Mouse (Mus musculus) cerebellum, postnatal 10 days (tissue): ENCODE data around the gene Sbno1.
"Not testable (repeated sequence)": the region's sequence is repeated elsewhere in the genome, so short reads cannot be mapped to it uniquely, and the experiment has no call there.

Experiments
- DNase-seq, 2 experiments: peaks; one replicate each; pipeline ENCODE4 v3.0.0; 2021; ENCODE audit warnings: mixed read lengths in 2 of 2

Gene Sbno1

GRCm38 (mm10) chr5:124365754-124366153 lies 60.0 kb downstream of the Sbno1 start:
- DNase-seq, result no peak

GRCm38 (mm10) chr5:124364173-124364918 lies 61.5 kb downstream of the Sbno1 start:
- DNase-seq, result no peak

- not testable (repeated sequence) for DNase-seq
These were observed 62.8 kb downstream of the Sbno1 start, which contains the start of gene Cdk2ap1 for GRCm38 (mm10) chr5:124362982-124363381. TSS of gene Cdk2ap1 (minus strand) at chr5:124363082.

- DNase-seq, result no peak
These were observed 66.2 kb downstream of the Sbno1 start for GRCm38 (mm10) chr5:124359641-124360040.

GRCm38 (mm10) chr5:124356695-124357094 lies 69.1 kb downstream of the Sbno1 start:
- DNase-seq, result no peak

- DNase-seq, result peak; percentile 50 to 60
These were observed 70.3 kb downstream of the Sbno1 start for GRCm38 (mm10) chr5:124355425-124355959.

- peak; percentile 81 to 84 for DNase-seq
These were observed 71.0 kb downstream of the Sbno1 start for GRCm38 (mm10) chr5:124354574-124355424.

- peak; percentile 68 to 79 for DNase-seq
These were observed 71.9 kb downstream of the Sbno1 start for GRCm38 (mm10) chr5:124353726-124354547.

GRCm38 (mm10) chr5:124353011-124353725 lies 72.6 kb downstream of the Sbno1 start:
- peak in 1 of 2 experiments; percentile 78 for DNase-seq

GRCm38 (mm10) chr5:124352141-124352920 lies 73.5 kb downstream of the Sbno1 start:
- peak; percentile 92 to 95 for DNase-seq

- no peak for DNase-seq
These were observed 74.2 kb downstream of the Sbno1 start for GRCm38 (mm10) chr5:124351604-124352003.

GRCm38 (mm10) chr5:124351111-124351560 lies 74.7 kb downstream of the Sbno1 start:
- peak; percentile 91 to 95 for DNase-seq

GRCm38 (mm10) chr5:124350350-124350749 lies 75.5 kb downstream of the Sbno1 start:
- peak; percentile 57 to 63 for DNase-seq

- peak; percentile 84 to 89 for DNase-seq
These were observed 76.6 kb downstream of the Sbno1 start for GRCm38 (mm10) chr5:124349196-124349595.

- DNase-seq, result peak in 1 of 2 experiments; percentile 24
These were observed 82.9 kb downstream of the Sbno1 start for GRCm38 (mm10) chr5:124342897-124343296.

- peak in 1 of 2 experiments; percentile 57 for DNase-seq
These were observed 84.0 kb downstream of the Sbno1 start for GRCm38 (mm10) chr5:124341753-124342339.

GRCm38 (mm10) chr5:124338791-124339190 lies 87.0 kb downstream of the Sbno1 start:
- DNase-seq, result peak; percentile 75 to 78

- peak; percentile 71 to 83 for DNase-seq
These were observed 87.9 kb downstream of the Sbno1 start for GRCm38 (mm10) chr5:124337909-124338308.

GRCm38 (mm10) chr5:124337103-124337502 lies 88.7 kb downstream of the Sbno1 start:
- peak in 1 of 2 experiments; percentile 46 for DNase-seq

- DNase-seq, result peak; percentile 91 to 93
These were observed 91.4 kb downstream of the Sbno1 start for GRCm38 (mm10) chr5:124334392-124334791.
